Mouse (Mus musculus) stomach, embryonic 16.5 days (tissue): ENCODE results near the gene Cbln4. TPM values are rescaled to one million over a fixed set of nuclear protein-coding genes. Genes with fewer than 3 reads are reported as not detected.
A peak's percentile ranks its signal among the peaks of the same experiment; 100 is the strongest.

Source experiments
- ATAC-seq: fragments of 200-750 bp; cut with Nextera tagmentation; 2 replicates; pipeline ENCODE4 v1.8.0; 2017; ENCODE audit warnings: moderate number of reproducible peaks, moderate TSS enrichment; ENCODE audit not compliant: insufficient read depth, low FRiP score
- H3K27ac ChIP-seq: fragments of 300-500 bp; sonication (generic); 2 replicates; pipeline ENCODE4 v1.5.1; 2014; ENCODE audit warnings: low read length
- H3K27me3 ChIP-seq: fragments of 300-500 bp; sonication (generic); 2 replicates; pipeline ENCODE4 v1.6.1; 2014; ENCODE audit warnings: low read length, control low read depth, mixed read lengths; ENCODE audit not compliant: control insufficient read depth, insufficient read depth
- H3K36me3 ChIP-seq: fragments of 300-500 bp; sonication (generic); 2 replicates; pipeline ENCODE4 v1.6.1; 2014; ENCODE audit warnings: low read length; ENCODE audit not compliant: control insufficient read depth, insufficient read depth
- H3K4me1 ChIP-seq: fragments of 300-500 bp; sonication (generic); 2 replicates; pipeline ENCODE4 v1.6.1; 2014; ENCODE audit warnings: low read length, control low read depth, mixed read lengths; ENCODE audit not compliant: control insufficient read depth, insufficient read depth
- H3K4me2 ChIP-seq: fragments of 300-500 bp; sonication (generic); 2 replicates; pipeline ENCODE4 v1.6.1; 2014; ENCODE audit warnings: low read depth, low read length, mixed read lengths
- H3K4me3 ChIP-seq: fragments of 300-500 bp; sonication (generic); replicated peaks from 2 replicates; pipeline ENCODE4 v1.5.1; 2014; ENCODE audit warnings: mild to moderate bottlenecking, low read length
- H3K9ac ChIP-seq: fragments of 300-500 bp; sonication (generic); 2 replicates; pipeline ENCODE4 v1.6.1; 2014; ENCODE audit warnings: low read length
- H3K9me3 ChIP-seq: fragments of 300-500 bp; sonication (generic); replicated peaks from 2 replicates; pipeline ENCODE4 v1.6.1; 2016; ENCODE audit warnings: low read length, control low read depth; ENCODE audit not compliant: control insufficient read depth
- WGBS: fragments of 180-500 bp; shearing (Covaris S2); extraction: QIAGEN DNeasy Blood & Tissue Kit; methylation state at CpG from one replicate; pipeline ENCODE4 v1.1.7; 2014; 5-methylcytosine and 5-hydroxymethylcytosine counted together
- polyA plus RNA-seq: library from polyadenylated mRNA; unstranded; fragments of >200 nt; fragmentation: Nextera tagmentation; extraction: Ambion mirVana; gene quantifications from 2 replicates; pipeline ENCODE4 v1.2.1, GENCODE M21; 2015

Gene Cbln4
- polyA plus RNA-seq, 1 experiment from 2014 or later: 0.36 TPM

- WGBS: 65% methylated on average over 10 of the region's 10 CpGs
- no peak overlapping the region for H3K4me2 ChIP-seq
- no peaks in the 10 kb centered on the region for H3K9me3 ChIP-seq
- H3K36me3 ChIP-seq: no peaks in the 10 kb centered on the region
- no peaks in the 10 kb centered on the region for H3K4me1 ChIP-seq
- peaks cover 44% of the 10 kb centered on the region for H3K27me3 ChIP-seq
- H3K27ac ChIP-seq: no peak overlapping the region
- H3K4me3 ChIP-seq: no peak overlapping the region
- no peak overlapping the region for H3K9ac ChIP-seq
- ATAC-seq: no peak
Observed at GRCm38 (mm10) chr2:172040859-172041258, 2.4 kb downstream of the Cbln4 start.

DNA sequence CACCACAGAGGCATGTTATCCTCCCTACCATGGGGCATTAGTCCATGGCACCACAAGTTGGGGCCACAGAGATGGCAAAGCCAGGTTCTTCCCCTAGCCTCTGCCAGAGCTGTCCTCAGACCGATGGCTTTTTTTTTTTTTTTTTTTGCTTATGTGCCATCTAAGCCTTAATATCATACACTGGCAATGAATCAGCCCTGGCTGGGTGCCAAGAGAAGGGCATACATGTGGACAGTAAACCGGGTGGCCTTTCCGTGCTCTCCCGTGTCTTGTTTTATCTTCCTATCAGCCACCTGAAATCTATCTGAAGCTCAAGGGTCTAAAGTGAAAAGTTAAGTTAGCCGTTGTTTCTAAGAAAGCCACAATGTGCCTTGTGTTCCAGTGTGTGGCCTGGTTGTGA lies 3.7 kb downstream of the Cbln4 start:
- no peaks in the 10 kb centered on the region for H3K36me3 ChIP-seq
- no peak overlapping the region for H3K9ac ChIP-seq
- H3K9me3 ChIP-seq: no peaks in the 10 kb centered on the region
- no peaks in the 10 kb centered on the region for H3K4me1 ChIP-seq
- H3K27ac ChIP-seq: no peak overlapping the region
- no peak overlapping the region for H3K4me2 ChIP-seq
- 83% methylated on average over 5 of the region's 5 CpGs for WGBS
- no peak overlapping the region for H3K4me3 ChIP-seq
- peaks cover 40% of the 10 kb centered on the region for H3K27me3 ChIP-seq
- no peak for ATAC-seq

DNA sequence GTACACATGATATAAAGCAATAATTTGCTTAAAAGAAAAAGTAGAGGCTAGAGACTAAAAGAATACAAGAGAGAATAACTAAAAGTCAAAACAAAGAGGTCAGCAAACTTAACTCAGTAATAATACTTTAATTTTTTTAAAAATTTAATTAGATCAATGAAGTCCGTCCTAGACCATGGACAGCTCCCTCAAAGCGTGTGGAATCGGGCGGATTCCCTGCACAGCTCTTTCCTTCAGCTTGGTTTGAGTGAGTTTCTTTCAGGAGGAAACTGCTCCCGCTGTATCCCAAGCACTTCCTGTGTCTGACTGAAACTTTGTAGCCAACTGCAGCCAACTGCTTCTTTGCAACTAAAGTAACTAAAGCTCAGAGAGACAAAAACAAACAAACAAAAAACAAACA lies 9.0 kb downstream of the Cbln4 start:
- H3K9ac ChIP-seq: no peak overlapping the region
- 21% methylated on average over 5 of the region's 5 CpGs for WGBS
- H3K4me3 ChIP-seq: no peak overlapping the region
- no peak overlapping the region for H3K27ac ChIP-seq
- ATAC-seq: no peak
- H3K36me3 ChIP-seq: no peaks in the 10 kb centered on the region
- H3K9me3 ChIP-seq: no peaks in the 10 kb centered on the region
- H3K4me2 ChIP-seq: no peak overlapping the region
- no peaks in the 10 kb centered on the region; the same call in 1 of the 2 replicates for H3K27me3 ChIP-seq
- H3K4me1 ChIP-seq: no peaks in the 10 kb centered on the region

DNA sequence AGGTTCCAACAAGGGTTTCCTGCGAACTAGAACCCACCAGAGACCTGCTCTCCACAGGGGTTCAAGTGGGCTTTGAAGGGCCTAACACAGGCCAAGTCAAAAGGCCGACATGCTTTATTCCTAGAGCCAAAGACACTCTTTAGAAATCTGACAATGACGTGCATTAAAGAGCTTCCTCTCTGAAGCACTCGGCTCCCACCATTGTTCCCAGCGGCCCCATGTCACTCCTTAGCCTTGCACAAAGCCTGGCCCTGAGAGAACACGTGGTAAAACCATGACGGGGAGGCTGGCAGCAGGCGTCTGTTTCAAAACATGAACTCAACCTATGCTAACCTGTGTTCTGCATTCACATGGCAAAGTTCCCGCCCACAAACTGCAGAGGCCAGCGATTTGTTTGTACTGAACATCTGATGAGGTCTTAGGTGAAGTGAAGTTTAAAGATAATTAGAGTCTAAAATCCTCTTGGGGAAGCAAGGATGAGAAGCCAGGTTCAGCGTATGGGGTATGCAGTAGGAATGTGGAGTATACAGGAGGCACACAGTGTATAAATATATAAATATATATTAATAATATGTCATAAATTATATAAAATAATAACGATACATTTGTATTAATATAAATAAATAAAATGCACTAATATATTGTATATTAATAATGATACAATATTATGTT lies 17.7 kb downstream of the Cbln4 start:
- Histone ChIP-seq H3K4me3 (no peak overlapping the region), H3K9ac (no peak overlapping the region), H3K4me2 (no peak overlapping the region), H3K27ac (no peak overlapping the region), H3K36me3 (no peaks in the 10 kb centered on the region), H3K9me3 (no peaks in the 10 kb centered on the region), H3K4me1 (no peaks in the 10 kb centered on the region), H3K27me3 (no peaks in the 10 kb centered on the region; the same call in 1 of the 2 replicates)
- no peak for ATAC-seq
- 70% methylated on average over 12 of the region's 12 CpGs for WGBS

DNA sequence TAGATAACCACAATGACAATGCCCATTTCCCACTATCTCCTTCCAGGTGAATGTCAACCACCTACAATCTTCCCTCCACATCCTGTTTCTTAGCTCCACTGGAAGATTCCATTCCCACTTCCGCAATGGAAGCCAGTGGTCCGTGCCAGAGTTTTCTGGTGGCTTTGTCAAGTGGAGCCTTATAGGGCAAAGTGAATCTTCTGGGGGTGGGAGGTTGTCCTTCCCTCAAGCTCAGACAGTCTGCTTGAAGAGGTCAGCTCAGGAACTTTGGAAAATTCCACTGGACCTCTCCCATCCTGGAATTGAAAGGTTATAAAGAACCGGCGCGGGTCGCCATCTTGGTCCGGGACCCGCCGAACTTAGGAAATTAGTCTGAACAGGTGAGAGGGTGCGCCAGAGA lies 36.5 kb downstream of the Cbln4 start:
- no peak for ATAC-seq
- Histone ChIP-seq H3K4me2 (no peak overlapping the region), H3K27me3 (no peaks in the 10 kb centered on the region), H3K27ac (no peak overlapping the region), H3K9me3 (no peaks in the 10 kb centered on the region), H3K4me3 (no peak overlapping the region), H3K9ac (no peak overlapping the region), H3K36me3 (no peaks in the 10 kb centered on the region), H3K4me1 (peaks cover 18% of the 10 kb centered on the region; the same call in 1 of the 2 replicates)
- 92% methylated on average over 10 of the region's 10 CpGs for WGBS

DNA sequence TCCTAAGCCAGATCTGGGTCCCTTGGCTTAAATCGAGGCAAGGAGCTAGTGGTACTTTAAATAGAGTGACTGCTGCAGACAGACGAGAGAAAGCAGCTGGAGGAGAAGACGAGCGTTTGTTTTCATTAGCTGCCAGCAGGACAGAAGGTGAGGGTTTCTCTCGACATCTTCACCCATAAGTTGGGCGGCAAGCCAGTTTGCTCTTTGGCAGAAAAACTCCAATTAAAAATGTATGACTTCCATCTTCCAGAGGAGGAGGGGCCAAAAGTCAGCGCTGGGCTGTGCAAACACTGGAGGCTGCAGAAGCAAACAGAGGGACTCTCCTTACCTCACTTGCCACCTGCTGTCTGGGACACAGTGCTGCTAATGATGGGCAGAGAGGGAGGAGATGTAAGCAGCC lies 37.3 kb downstream of the Cbln4 start:
- H3K4me3 ChIP-seq: no peak overlapping the region
- peaks cover 18% of the 10 kb centered on the region; the same call in 1 of the 2 replicates for H3K4me1 ChIP-seq
- 5% methylated on average over 7 of the region's 7 CpGs for WGBS
- H3K9me3 ChIP-seq: no peaks in the 10 kb centered on the region
- peak overlapping the region; percentile 50; the same call in 1 of the 2 replicates for H3K27ac ChIP-seq
- ATAC-seq: peak; percentile 77
- H3K36me3 ChIP-seq: no peaks in the 10 kb centered on the region
- H3K9ac ChIP-seq: no peak overlapping the region
- H3K4me2 ChIP-seq: no peak overlapping the region
- H3K27me3 ChIP-seq: no peaks in the 10 kb centered on the region

DNA sequence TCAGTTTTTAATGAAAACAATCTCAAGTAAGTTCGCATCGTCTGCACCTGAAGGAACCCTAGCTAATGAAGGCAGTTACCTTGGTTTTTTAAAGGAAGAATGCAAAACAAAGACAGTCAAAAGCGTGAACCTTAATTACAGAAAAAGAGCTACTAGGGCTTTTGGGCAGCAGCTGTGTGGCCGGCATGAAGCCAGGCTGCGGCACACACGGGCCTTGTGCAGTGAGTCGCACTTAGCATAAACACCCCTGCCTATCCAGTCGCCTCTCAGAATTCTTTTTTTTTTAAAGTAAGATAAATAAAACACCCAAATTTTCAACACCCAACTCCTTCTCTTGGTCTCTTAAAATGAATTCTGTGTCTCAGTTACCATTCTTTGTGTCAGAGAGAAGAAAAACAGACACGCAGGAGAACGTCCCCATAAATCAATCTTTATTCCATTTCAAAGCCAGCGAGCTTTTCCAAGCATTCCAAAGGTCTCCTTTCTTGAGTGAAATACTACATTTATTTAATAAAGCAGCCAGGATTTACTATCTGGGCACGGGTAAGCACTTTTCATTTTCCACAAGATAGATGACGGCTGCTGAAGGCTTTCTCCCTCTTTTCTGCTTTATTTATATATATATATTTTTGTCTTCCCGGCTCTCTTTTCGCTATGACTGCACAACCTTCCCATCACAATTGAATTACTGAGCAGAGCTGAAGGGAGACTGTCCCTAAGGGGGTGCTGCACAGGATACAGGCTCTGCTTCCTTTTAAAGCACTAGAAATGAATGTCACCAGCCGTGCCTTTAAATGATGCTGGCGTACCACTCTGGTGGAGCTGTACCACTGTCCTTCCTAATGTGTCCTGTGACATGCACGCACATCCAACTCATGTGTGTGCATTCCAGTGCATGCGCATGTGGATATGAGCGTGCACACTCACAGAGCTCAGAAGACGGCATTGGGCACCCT lies 39.0 kb downstream of the Cbln4 start:
- H3K4me3 ChIP-seq: no peak overlapping the region
- H3K27me3 ChIP-seq: no peaks in the 10 kb centered on the region
- H3K4me1 ChIP-seq: peaks cover 18% of the 10 kb centered on the region; the same call in 1 of the 2 replicates
- no peaks in the 10 kb centered on the region for H3K9me3 ChIP-seq
- peak; percentile 69 for ATAC-seq
- peak overlapping the region; percentile 52; the same call in 1 of the 2 replicates for H3K27ac ChIP-seq
- no peaks in the 10 kb centered on the region for H3K36me3 ChIP-seq
- H3K9ac ChIP-seq: no peak overlapping the region
- H3K4me2 ChIP-seq: no peak overlapping the region
- 40% methylated on average over 21 of the region's 21 CpGs for WGBS

GRCm38 (mm10) chr2:171996979-171997686 lies 46.1 kb downstream of the Cbln4 start:
- Histone ChIP-seq H3K4me2 (no peak overlapping the region), H3K27me3 (no peaks in the 10 kb centered on the region), H3K4me3 (no peak overlapping the region), H3K27ac (no peak overlapping the region), H3K36me3 (no peaks in the 10 kb centered on the region), H3K4me1 (0 out of 2 replicates have a peak, but pooled peaks cover 7% of the 10 kb centered on the region), H3K9ac (no peak overlapping the region), H3K9me3 (no peaks in the 10 kb centered on the region)
- 31% methylated on average over 6 of the region's 6 CpGs for WGBS
- peak; percentile 81 for ATAC-seq
